ENCODE assay signal across 1 mouse cellular context in the genomic region with DNA sequence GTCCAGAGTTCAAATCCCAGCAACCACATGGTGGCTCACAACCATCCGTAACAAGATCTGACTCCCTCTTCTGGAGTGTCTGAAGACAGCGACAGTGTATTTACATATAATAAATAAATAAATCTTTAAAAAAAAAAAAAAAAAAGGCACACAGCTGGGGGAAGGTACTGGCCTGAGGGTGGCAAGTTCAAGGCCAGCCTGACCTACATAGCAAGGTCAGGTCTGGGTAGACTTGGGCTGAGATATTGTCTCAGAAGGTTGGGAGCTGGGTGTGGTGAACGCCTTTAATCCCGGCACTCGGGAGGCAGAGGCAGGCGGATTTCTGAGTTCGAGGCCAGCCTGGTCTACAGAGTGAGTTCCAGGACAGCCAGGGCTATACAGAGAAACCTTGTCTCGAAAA. TPM values are rescaled to one million over a fixed set of nuclear protein-coding genes. Genes with fewer than 3 reads are reported as not detected.
"Had no signal": no experiment of that assay in that cellular context is flagged by ENCODE, and none has a peak within 500 bp of the region (broad histone marks: within the 10 kb centered on the region; RNA-seq: fewer than 3 reads in every experiment).

No protein-coding gene starts in this region.

RNA-seq across cellular contexts. Expression of gene Nyap1, which starts 8.8 kb away (rescaled TPM):
- total RNA-seq: megakaryocyte-erythroid progenitor cell, adult 5-6 weeks had no signal
